ENCODE assay signal across 18 mouse cellular contexts in genomic region chr1:133252251-133252650, GRCm38 (mm10). TPM values are rescaled to one million over a fixed set of nuclear protein-coding genes. Genes with fewer than 3 reads are reported as not detected.
DNase-seq lines count a peak whose midpoint lies in the region; ATAC-seq lines count a peak whose summit lies in the region.
"Had no signal": no experiment of that assay in that cellular context is flagged by ENCODE, and none has a peak within 500 bp of the region (broad histone marks: within the 10 kb centered on the region; RNA-seq: fewer than 3 reads in every experiment).

No protein-coding gene starts in this region.

- 79% methylated on average over 3 of the region's 3 CpGs for WGBS in hindbrain, embryonic 13.5 days
- 73% methylated on average over 3 of the region's 3 CpGs for WGBS in hindbrain, embryonic 12.5 days
- 86% methylated on average over 3 of the region's 3 CpGs for WGBS in midbrain, embryonic 10.5 days
- WGBS in midbrain, embryonic 16.5 days, result 83% methylated on average over 3 of the region's 3 CpGs
- WGBS in intestine, embryonic 15.5 days, result 62% methylated on average over 3 of the region's 3 CpGs
- WGBS in stomach, embryonic 14.5 days, result 77% methylated on average over 3 of the region's 3 CpGs
- 84% methylated on average over 3 of the region's 3 CpGs for WGBS in forebrain, embryonic 12.5 days

- H3K36me3 ChIP-seq in hindbrain, embryonic 13.5 days, result no peaks in the 10 kb centered on the region
- no peaks in the 10 kb centered on the region for H3K36me3 ChIP-seq in hindbrain, embryonic 12.5 days
- peaks cover 11% of the 10 kb centered on the region; the same call in 1 of the 2 replicates for H3K36me3 ChIP-seq in midbrain, embryonic 10.5 days
- no peaks in the 10 kb centered on the region for H3K36me3 ChIP-seq in midbrain, embryonic 16.5 days (ENCODE audit: control insufficient read depth, insufficient read depth, low read length)
- no peaks in the 10 kb centered on the region for H3K36me3 ChIP-seq in intestine, embryonic 15.5 days
- peaks cover 3% of the 10 kb centered on the region; the same call in 1 of the 2 replicates for H3K36me3 ChIP-seq in stomach, embryonic 14.5 days (ENCODE audit: control insufficient read depth, insufficient read depth, low read length)
- H3K36me3 ChIP-seq in forebrain, embryonic 12.5 days (replicated peaks), result 0 out of 2 replicates have a peak, but pooled peaks cover 6% of the 10 kb centered on the region
- H3K36me3 ChIP-seq: embryonic facial prominence, embryonic 13.5 days had no signal

- H3K9ac ChIP-seq in hindbrain, embryonic 13.5 days, result no peak overlapping the region
- H3K9ac ChIP-seq in hindbrain, embryonic 12.5 days, result no peak overlapping the region
- no peak overlapping the region for H3K9ac ChIP-seq in midbrain, embryonic 16.5 days (ENCODE audit: low read depth, low read length)
- no peak overlapping the region for H3K9ac ChIP-seq in intestine, embryonic 15.5 days
- H3K9ac ChIP-seq in stomach, embryonic 14.5 days (replicated peaks; ENCODE audit: low read depth, low read length), result no peak overlapping the region
- H3K9ac ChIP-seq in forebrain, embryonic 12.5 days, result no peak overlapping the region
- H3K9ac ChIP-seq: embryonic facial prominence, embryonic 13.5 days had no signal

- no peak for ATAC-seq in hindbrain, embryonic 13.5 days (ENCODE audit: low FRiP score)
- ATAC-seq in hindbrain, embryonic 12.5 days (ENCODE audit: low FRiP score), result no peak
- ATAC-seq in midbrain, embryonic 16.5 days, result no peak
- ATAC-seq in intestine, embryonic 15.5 days, result no peak
- no peak for ATAC-seq in stomach, embryonic 14.5 days (ENCODE audit: insufficient number of reproducible peaks, insufficient read depth, low FRiP score, low read depth)
- ATAC-seq in forebrain, embryonic 12.5 days (ENCODE audit: low FRiP score), result no peak
- ATAC-seq: forebrain, embryonic 14.5 days; inflammation-experienced regulatory T-cells, adult 6 months had no signal

- peak overlapping the region; percentile 35; the same call in 1 of the 2 replicates for H3K27ac ChIP-seq in hindbrain, embryonic 13.5 days
- H3K27ac ChIP-seq in hindbrain, embryonic 12.5 days, result no peak overlapping the region
- H3K27ac ChIP-seq in midbrain, embryonic 10.5 days (replicated peaks), result peak overlapping the region; percentile 25; the same call in 1 of the 2 replicates
- no peak overlapping the region for H3K27ac ChIP-seq in midbrain, embryonic 16.5 days (ENCODE audit: low read length)
- peak overlapping the region; percentile 93 for H3K27ac ChIP-seq in intestine, embryonic 15.5 days
- peak overlapping the region; percentile 91 for H3K27ac ChIP-seq in stomach, embryonic 14.5 days (ENCODE audit: low read length)
- H3K27ac ChIP-seq in forebrain, embryonic 12.5 days, result no peak overlapping the region

- peaks cover 79% of the 10 kb centered on the region for H3K4me1 ChIP-seq in hindbrain, embryonic 13.5 days (replicated peaks)
- H3K4me1 ChIP-seq in hindbrain, embryonic 12.5 days, result peaks cover 71% of the 10 kb centered on the region
- H3K4me1 ChIP-seq in midbrain, embryonic 10.5 days, result peaks cover 78% of the 10 kb centered on the region
- peaks cover 48% of the 10 kb centered on the region for H3K4me1 ChIP-seq in midbrain, embryonic 16.5 days (ENCODE audit: control insufficient read depth, insufficient read depth, low read length)
- peaks cover 77% of the 10 kb centered on the region for H3K4me1 ChIP-seq in intestine, embryonic 15.5 days (replicated peaks)
- H3K4me1 ChIP-seq in stomach, embryonic 14.5 days (ENCODE audit: control insufficient read depth, insufficient read depth, low read length), result peaks cover 62% of the 10 kb centered on the region
- H3K4me1 ChIP-seq in forebrain, embryonic 12.5 days, result peaks cover 62% of the 10 kb centered on the region

- H3K4me2 ChIP-seq in hindbrain, embryonic 13.5 days, result no peak overlapping the region
- H3K4me2 ChIP-seq in hindbrain, embryonic 12.5 days (replicated peaks), result no peak overlapping the region
- H3K4me2 ChIP-seq in midbrain, embryonic 16.5 days (ENCODE audit: low read length), result no peak overlapping the region
- peak overlapping the region; percentile 22; the same call in 1 of the 2 replicates for H3K4me2 ChIP-seq in intestine, embryonic 15.5 days (replicated peaks)
- H3K4me2 ChIP-seq in stomach, embryonic 14.5 days (replicated peaks; ENCODE audit: low read depth, low read length), result no peak overlapping the region
- no peak overlapping the region for H3K4me2 ChIP-seq in forebrain, embryonic 12.5 days
- H3K4me2 ChIP-seq: embryonic facial prominence, embryonic 13.5 days; midbrain, embryonic 11.5 days had no signal

- no peaks in the 10 kb centered on the region for H3K9me3 ChIP-seq in hindbrain, embryonic 13.5 days
- no peaks in the 10 kb centered on the region for H3K9me3 ChIP-seq in hindbrain, embryonic 12.5 days (replicated peaks)
- no peaks in the 10 kb centered on the region for H3K9me3 ChIP-seq in midbrain, embryonic 10.5 days (replicated peaks)
- H3K9me3 ChIP-seq in midbrain, embryonic 16.5 days (replicated peaks; ENCODE audit: control insufficient read depth, low read length, poor library complexity, severe bottlenecking), result no peaks in the 10 kb centered on the region
- H3K9me3 ChIP-seq in intestine, embryonic 15.5 days, result no peaks in the 10 kb centered on the region
- no peaks in the 10 kb centered on the region for H3K9me3 ChIP-seq in stomach, embryonic 14.5 days (ENCODE audit: control insufficient read depth, low read depth, low read length)
- H3K9me3 ChIP-seq in forebrain, embryonic 12.5 days, result no peaks in the 10 kb centered on the region
- H3K9me3 ChIP-seq: embryonic facial prominence, embryonic 13.5 days had no signal

- DNase-seq in midbrain, embryonic 10.5 days (ENCODE audit: low spot score), result no peak
- DNase-seq in ovary, postnatal 36 days (ENCODE audit: low spot score), result no peak
- DNase-seq: cerebellum, postnatal 14 days; gastrocnemius, postnatal 36 days; layer of hippocampus, postnatal 36 days had no signal

- no peaks in the 10 kb centered on the region for H3K27me3 ChIP-seq in hindbrain, embryonic 13.5 days
- no peaks in the 10 kb centered on the region for H3K27me3 ChIP-seq in hindbrain, embryonic 12.5 days
- peaks cover 11% of the 10 kb centered on the region for H3K27me3 ChIP-seq in midbrain, embryonic 10.5 days (ENCODE audit: low read depth, poor library complexity, severe bottlenecking)
- H3K27me3 ChIP-seq in midbrain, embryonic 16.5 days (ENCODE audit: control insufficient read depth, insufficient read depth, low read depth, low read length), result no peaks in the 10 kb centered on the region
- H3K27me3 ChIP-seq in intestine, embryonic 15.5 days (replicated peaks), result no peaks in the 10 kb centered on the region
- no peaks in the 10 kb centered on the region for H3K27me3 ChIP-seq in stomach, embryonic 14.5 days (ENCODE audit: control insufficient read depth, insufficient read depth, low read length)
- H3K27me3 ChIP-seq in forebrain, embryonic 12.5 days, result 0 out of 2 replicates have a peak, but pooled peaks cover 8% of the 10 kb centered on the region

- no peak overlapping the region for H3K4me3 ChIP-seq in hindbrain, embryonic 13.5 days
- H3K4me3 ChIP-seq in hindbrain, embryonic 12.5 days, result no peak overlapping the region
- no peak overlapping the region for H3K4me3 ChIP-seq in midbrain, embryonic 10.5 days
- H3K4me3 ChIP-seq in midbrain, embryonic 16.5 days (ENCODE audit: low read depth, low read length), result no peak overlapping the region
- no peak overlapping the region for H3K4me3 ChIP-seq in intestine, embryonic 15.5 days (replicated peaks)
- H3K4me3 ChIP-seq in stomach, embryonic 14.5 days (ENCODE audit: low read depth, low read length), result no peak overlapping the region
- H3K4me3 ChIP-seq in forebrain, embryonic 12.5 days (replicated peaks), result no peak overlapping the region
- H3K4me3 ChIP-seq: embryonic facial prominence, embryonic 13.5 days had no signal

RNA-seq across cellular contexts. Expression of gene Golt1a, which starts 57.3 kb away (rescaled TPM):
- polyA plus RNA-seq in hindbrain, embryonic 13.5 days (2015; fragmentation: Nextera tagmentation; extraction: Ambion mirVana), result 0.10 TPM in 1 of 2 replicates, not detected in the other
- not detected in 2 replicates for polyA plus RNA-seq in hindbrain, embryonic 12.5 days (2016; fragmentation: Nextera tagmentation; extraction: Ambion mirVana)
- not detected in 2 replicates for polyA plus RNA-seq in midbrain, embryonic 10.5 days (2016; fragmentation: Nextera tagmentation; extraction: Ambion mirVana)
- not detected in 2 replicates for polyA plus RNA-seq in midbrain, embryonic 16.5 days (2015; fragmentation: Nextera tagmentation; extraction: Ambion mirVana)
- polyA plus RNA-seq in intestine, embryonic 15.5 days (2015; fragmentation: Nextera tagmentation; extraction: Ambion mirVana), result 18.2 and 23.8 TPM in 2 replicates
- polyA plus RNA-seq in stomach, embryonic 14.5 days (2014; fragmentation: Nextera tagmentation; extraction: Ambion mirVana), result 1.5 and 2.8 TPM in 2 replicates
- polyA plus RNA-seq in forebrain, embryonic 12.5 days (2016; fragmentation: Nextera tagmentation; extraction: Ambion mirVana), result not detected in 2 replicates
- polyA plus RNA-seq: brain, embryonic 14.5 days; embryonic facial prominence, embryonic 13.5 days; forebrain, embryonic 14.5 days; inflammation-experienced regulatory T-cells, adult 6 months; limb, embryonic 14.5 days; midbrain, embryonic 11.5 days; neural tube, embryonic 11.5 days had no signal

Comparison
In these comparisons a context has a peak if more than half of its experiments do, and no peak if none do; other contexts are left out.
1. H3K27ac ChIP-seq: peak in hindbrain, embryonic 13.5 days (single experiment), midbrain, embryonic 10.5 days (single experiment), intestine, embryonic 15.5 days (single experiment) and stomach, embryonic 14.5 days (single experiment); none in hindbrain, embryonic 12.5 days (single experiment), midbrain, embryonic 16.5 days (single experiment) and forebrain, embryonic 12.5 days (single experiment).